Mouse (Mus musculus) hindbrain, embryonic 12.5 days (tissue): ENCODE data around the gene Spem2. TPM values are rescaled to one million over a fixed set of nuclear protein-coding genes. Genes with fewer than 3 reads are reported as not detected.

ENCODE experiments used
- ATAC-seq: fragments of 200-750 bp; cut with Nextera tagmentation; 2 replicates; pipeline ENCODE4 v1.8.0; 2017; ENCODE audit warnings: moderate TSS enrichment; ENCODE audit not compliant: low FRiP score
- H3K27ac ChIP-seq: fragments of 300-500 bp; sonication (generic); 2 replicates; pipeline ENCODE4 v1.5.1; 2016; ENCODE audit warnings: mild to moderate bottlenecking
- H3K27me3 ChIP-seq: fragments of 300-500 bp; sonication (generic); 2 replicates; pipeline ENCODE4 v1.6.1; 2016; ENCODE audit warnings: mild to moderate bottlenecking
- H3K36me3 ChIP-seq: fragments of 300-500 bp; sonication (generic); 2 replicates; pipeline ENCODE4 v1.6.1; 2016; ENCODE audit warnings: mild to moderate bottlenecking
- H3K4me1 ChIP-seq: fragments of 300-500 bp; sonication (generic); 2 replicates; pipeline ENCODE4 v1.6.1; 2016
- H3K4me2 ChIP-seq: fragments of 300-500 bp; sonication (generic); replicated peaks from 2 replicates; pipeline ENCODE4 v1.6.1; 2016; ENCODE audit warnings: mild to moderate bottlenecking
- H3K4me3 ChIP-seq: fragments of 300-500 bp; sonication (generic); 2 replicates; pipeline ENCODE4 v1.5.1; 2016; ENCODE audit warnings: mild to moderate bottlenecking
- H3K9ac ChIP-seq: fragments of 300-500 bp; sonication (generic); 2 replicates; pipeline ENCODE4 v1.6.1; 2016; ENCODE audit warnings: mild to moderate bottlenecking, moderate library complexity
- H3K9me3 ChIP-seq: fragments of 300-500 bp; sonication (generic); replicated peaks from 2 replicates; pipeline ENCODE4 v1.6.1; 2016; ENCODE audit warnings: mild to moderate bottlenecking
- WGBS: fragments of 180-500 bp; shearing (Covaris S2); methylation state at CpG from one replicate; pipeline ENCODE4 v1.1.7; 2016; 5-methylcytosine and 5-hydroxymethylcytosine counted together
- polyA plus RNA-seq: library from polyadenylated mRNA; unstranded; fragments of >200 nt; fragmentation: Nextera tagmentation; extraction: Ambion mirVana; gene quantifications from 2 replicates; pipeline ENCODE4 v1.2.1, GENCODE M21; 2016

Spem2 gene
- polyA plus RNA-seq, 1 experiment from 2014 or later: not detected

DNA sequence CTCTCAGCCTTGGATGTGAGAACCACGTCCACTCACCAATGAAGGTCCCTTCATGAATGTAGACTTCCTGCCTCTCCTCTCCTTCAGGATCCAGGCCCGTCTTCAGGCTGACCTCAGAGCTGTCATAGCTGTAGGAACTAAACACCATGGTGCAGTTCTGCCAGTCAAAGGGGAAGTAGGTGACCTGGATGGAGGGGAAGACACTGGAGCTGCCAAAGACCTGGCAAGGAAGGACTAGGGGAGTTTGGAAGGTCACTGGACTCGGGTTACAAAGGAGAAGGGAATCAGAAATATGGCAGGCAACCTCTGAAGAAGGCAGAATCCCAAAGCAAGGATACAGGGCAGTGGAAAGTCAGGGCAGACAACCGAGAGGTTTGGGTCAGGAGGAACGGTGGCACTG, 24.8 kb downstream of the Spem2 start:
- Histone ChIP-seq H3K36me3 (no peaks in the 10 kb centered on the region), H3K27me3 (peaks cover 44% of the 10 kb centered on the region), H3K4me2 (no peak overlapping the region), H3K27ac (no peak overlapping the region), H3K9ac (no peak overlapping the region), H3K4me3 (no peak overlapping the region), H3K4me1 (peaks cover 9% of the 10 kb centered on the region), H3K9me3 (no peaks in the 10 kb centered on the region)
- 70% methylated on average over 5 of the region's 5 CpGs for WGBS
- ATAC-seq: no peak

- Histone ChIP-seq H3K36me3 (no peaks in the 10 kb centered on the region), H3K4me1 (peaks cover 9% of the 10 kb centered on the region), H3K9me3 (no peaks in the 10 kb centered on the region), H3K4me2 (no peak overlapping the region), H3K27ac (no peak overlapping the region), H3K4me3 (no peak overlapping the region), H3K27me3 (peaks cover 27% of the 10 kb centered on the region), H3K9ac (no peak overlapping the region)
- 75% methylated on average over 5 of the region's 5 CpGs for WGBS
- ATAC-seq: no peak
These were observed 26.8 kb downstream of the Spem2 start for GRCm38 (mm10) chr11:69791420-69791819.

GRCm38 (mm10) chr11:69789431-69789830, 28.8 kb downstream of the Spem2 start:
- no peak overlapping the region for H3K27ac ChIP-seq

GRCm38 (mm10) chr11:69787306-69787705, 31.0 kb downstream of the Spem2 start:
- Histone ChIP-seq H3K36me3 (no peaks in the 10 kb centered on the region), H3K4me2 (no peak overlapping the region), H3K4me3 (no peak overlapping the region), H3K4me1 (no peaks in the 10 kb centered on the region), H3K9ac (no peak overlapping the region), H3K9me3 (no peaks in the 10 kb centered on the region), H3K27me3 (0 out of 2 replicates have a peak, but pooled peaks cover 5% of the 10 kb centered on the region), H3K27ac (no peak overlapping the region)
- ATAC-seq: no peak
- WGBS: 81% methylated on average over 5 of the region's 5 CpGs

More at GRCm38 (mm10) chr11:69789431-69789830, 28.8 kb downstream of the Spem2 start:
- Histone ChIP-seq H3K4me3 (no peak overlapping the region), H3K36me3 (no peaks in the 10 kb centered on the region), H3K9me3 (no peaks in the 10 kb centered on the region), H3K4me2 (no peak overlapping the region), H3K4me1 (no peaks in the 10 kb centered on the region), H3K9ac (no peak overlapping the region), H3K27me3 (peaks cover 19% of the 10 kb centered on the region; the same call in 1 of the 2 replicates)
- WGBS: 72% methylated on average over 5 of the region's 5 CpGs
- no peak for ATAC-seq

DNA sequence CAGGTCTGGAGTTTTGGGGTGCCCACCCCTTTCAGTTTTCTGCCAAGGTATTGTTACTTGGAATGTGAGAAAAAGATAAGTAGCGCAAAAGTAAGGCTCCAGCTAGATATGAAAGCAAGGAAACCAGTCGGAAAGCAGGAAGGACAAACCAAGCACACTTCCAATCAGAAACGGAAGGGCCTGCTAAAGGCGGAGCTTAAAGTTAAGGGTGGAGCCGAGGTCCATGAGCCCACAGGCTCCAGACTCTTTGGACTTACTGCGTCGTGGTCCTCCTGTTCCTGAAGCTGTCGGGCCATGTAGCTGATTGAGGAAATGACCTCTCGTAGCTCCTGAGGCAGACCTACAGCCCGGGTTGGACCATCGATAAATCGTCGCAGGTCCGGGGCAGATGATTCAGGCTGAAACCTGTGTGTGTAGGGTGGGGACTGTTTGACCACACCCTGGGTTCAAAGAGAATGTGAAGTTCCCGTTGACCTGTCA, 33.4 kb downstream of the Spem2 start:
- H3K9me3 ChIP-seq: no peaks in the 10 kb centered on the region
- H3K4me2 ChIP-seq: 0 out of 2 replicates have a peak overlapping the region, but pooled peaks have one; percentile 13
- no peak overlapping the region for H3K4me3 ChIP-seq
- ATAC-seq: no peak
- H3K27ac ChIP-seq: no peak overlapping the region
- H3K4me1 ChIP-seq: 0 out of 2 replicates have a peak, but pooled peaks cover 4% of the 10 kb centered on the region
- H3K9ac ChIP-seq: no peak overlapping the region
- 49% methylated on average over 15 of the region's 15 CpGs for WGBS
- H3K27me3 ChIP-seq: peaks cover 5% of the 10 kb centered on the region; the same call in 1 of the 2 replicates
- H3K36me3 ChIP-seq: no peaks in the 10 kb centered on the region

GRCm38 (mm10) chr11:69781828-69782227, 36.4 kb downstream of the Spem2 start:
- WGBS: 35% methylated on average over 4 of the region's 4 CpGs
- 0 out of 2 replicates have a peak, but pooled peaks cover 7% of the 10 kb centered on the region for H3K4me1 ChIP-seq
- no peaks in the 10 kb centered on the region for H3K9me3 ChIP-seq
- no peak overlapping the region for H3K4me2 ChIP-seq
- peaks cover 23% of the 10 kb centered on the region for H3K27me3 ChIP-seq
- ATAC-seq: no peak
- no peak overlapping the region for H3K9ac ChIP-seq
- H3K27ac ChIP-seq: no peak overlapping the region
- no peaks in the 10 kb centered on the region for H3K36me3 ChIP-seq
- no peak overlapping the region for H3K4me3 ChIP-seq

DNA sequence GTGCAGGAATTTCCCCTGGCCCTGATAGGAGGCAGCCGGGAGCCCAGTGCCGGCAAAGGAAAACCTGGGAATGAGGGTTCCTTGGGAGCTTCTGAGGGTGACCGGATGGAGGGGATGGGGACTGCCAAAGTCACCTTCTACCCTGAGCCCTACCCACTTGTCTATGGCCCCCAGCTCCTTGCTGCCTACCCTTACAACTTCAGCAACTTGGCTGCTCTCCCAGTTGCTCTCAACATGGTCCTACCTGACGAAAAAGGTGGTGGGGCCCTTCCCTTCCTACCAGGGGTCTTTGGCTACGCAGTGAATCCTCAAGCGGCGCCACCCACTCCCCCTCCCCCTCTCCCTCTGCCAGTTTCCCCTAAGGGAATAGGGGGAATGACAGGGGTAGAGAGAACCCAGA, 39.3 kb downstream of the Spem2 start:
- Histone ChIP-seq H3K27me3 (peaks cover 31% of the 10 kb centered on the region), H3K4me2 (no peak overlapping the region), H3K4me1 (peaks cover 10% of the 10 kb centered on the region; the same call in 1 of the 2 replicates), H3K9me3 (no peaks in the 10 kb centered on the region), H3K36me3 (peaks cover 11% of the 10 kb centered on the region; the same call in 1 of the 2 replicates), H3K9ac (no peak overlapping the region), H3K4me3 (no peak overlapping the region), H3K27ac (no peak overlapping the region)
- WGBS: 63% methylated on average over 7 of the region's 7 CpGs
- no peak for ATAC-seq

DNA sequence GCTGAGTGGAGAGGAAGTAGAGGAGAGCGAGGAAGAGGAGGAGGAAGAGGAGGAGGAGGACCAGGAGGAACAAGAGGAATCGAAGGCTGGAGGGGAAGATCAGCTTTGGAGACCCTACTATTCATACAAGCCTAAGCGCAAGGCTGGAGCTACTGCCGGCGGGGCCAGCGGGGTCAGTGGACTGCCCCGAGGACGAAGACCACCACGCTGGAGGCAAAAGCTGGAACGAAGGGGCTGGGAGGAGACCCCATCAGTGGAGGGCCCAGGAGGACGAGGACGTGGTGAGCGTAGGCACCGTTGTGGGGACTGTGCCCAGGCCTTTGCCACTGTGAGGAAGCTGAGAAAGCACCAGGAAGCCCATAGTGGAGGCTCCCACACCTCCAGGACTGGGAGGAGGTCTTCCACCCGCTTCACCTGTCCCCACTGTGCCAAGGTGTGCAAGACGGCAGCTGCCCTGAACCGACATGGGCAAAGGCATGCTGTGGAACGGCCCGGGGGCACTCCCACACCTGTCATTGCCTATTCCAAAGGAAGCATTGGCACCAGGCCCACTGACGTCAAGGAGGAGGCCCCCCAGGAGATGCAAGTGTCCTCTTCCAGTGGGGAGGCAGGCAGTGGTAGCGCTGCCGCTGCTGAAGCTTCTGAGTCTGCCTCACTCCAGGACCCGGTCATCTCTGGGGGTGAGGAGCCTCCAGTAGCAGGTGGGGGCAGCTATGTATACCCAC, 39.8 kb downstream of the Spem2 start:
- H3K4me2 ChIP-seq: no peak overlapping the region
- H3K36me3 ChIP-seq: peaks cover 11% of the 10 kb centered on the region; the same call in 1 of the 2 replicates
- H3K27ac ChIP-seq: no peak overlapping the region
- ATAC-seq: no peak
- no peak overlapping the region for H3K4me3 ChIP-seq
- no peaks in the 10 kb centered on the region for H3K9me3 ChIP-seq
- H3K9ac ChIP-seq: no peak overlapping the region
- WGBS: 71% methylated on average over 23 of the region's 23 CpGs
- H3K27me3 ChIP-seq: peaks cover 31% of the 10 kb centered on the region
- H3K4me1 ChIP-seq: peaks cover 10% of the 10 kb centered on the region; the same call in 1 of the 2 replicates

- peaks cover 11% of the 10 kb centered on the region; the same call in 1 of the 2 replicates for H3K36me3 ChIP-seq
- no peak overlapping the region for H3K27ac ChIP-seq
- no peak overlapping the region for H3K9ac ChIP-seq
- H3K4me3 ChIP-seq: no peak overlapping the region
- H3K27me3 ChIP-seq: peaks cover 31% of the 10 kb centered on the region
- no peaks in the 10 kb centered on the region for H3K9me3 ChIP-seq
- 63% methylated on average over 25 of the region's 26 CpGs for WGBS
- peaks cover 10% of the 10 kb centered on the region; the same call in 1 of the 2 replicates for H3K4me1 ChIP-seq
- no peak for ATAC-seq
- H3K4me2 ChIP-seq: no peak overlapping the region
These were observed 40.6 kb downstream of the Spem2 start for GRCm38 (mm10) chr11:69777504-69778257.

GRCm38 (mm10) chr11:69776488-69776887, 41.8 kb downstream of the Spem2 start:
- Histone ChIP-seq H3K36me3 (peaks cover 11% of the 10 kb centered on the region; the same call in 1 of the 2 replicates), H3K4me2 (no peak overlapping the region), H3K4me1 (peaks cover 7% of the 10 kb centered on the region; the same call in 1 of the 2 replicates), H3K27ac (no peak overlapping the region), H3K4me3 (no peak overlapping the region), H3K9ac (no peak overlapping the region), H3K27me3 (peaks cover 31% of the 10 kb centered on the region), H3K9me3 (no peaks in the 10 kb centered on the region)
- WGBS: 82% methylated on average over 20 of the region's 20 CpGs
- no peak for ATAC-seq

DNA sequence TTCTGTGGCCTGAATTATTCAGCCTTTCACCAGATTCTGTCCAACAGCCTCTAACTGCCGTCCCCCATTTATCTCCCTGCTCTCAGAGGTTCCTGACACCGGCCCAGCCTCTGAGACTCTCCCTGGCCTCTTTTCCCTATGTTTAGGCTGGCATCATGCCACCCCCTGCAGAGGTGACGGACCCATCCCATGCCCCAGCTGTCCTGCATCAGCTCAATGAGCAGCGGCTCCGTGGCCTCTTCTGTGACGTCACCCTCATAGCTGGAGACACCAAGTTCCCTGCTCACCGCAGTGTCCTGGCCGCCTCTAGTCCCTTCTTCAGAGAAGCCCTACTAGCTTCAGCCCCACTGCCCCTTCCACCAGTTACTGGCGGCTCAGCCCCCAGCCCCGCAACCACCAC, 42.5 kb downstream of the Spem2 start:
- 72% methylated on average over 10 of the region's 10 CpGs for WGBS
- Histone ChIP-seq H3K27me3 (peaks cover 29% of the 10 kb centered on the region), H3K36me3 (peaks cover 11% of the 10 kb centered on the region; the same call in 1 of the 2 replicates), H3K9ac (no peak overlapping the region), H3K4me2 (no peak overlapping the region), H3K4me1 (peaks cover 7% of the 10 kb centered on the region; the same call in 1 of the 2 replicates), H3K27ac (no peak overlapping the region), H3K9me3 (no peaks in the 10 kb centered on the region), H3K4me3 (no peak overlapping the region)
- no peak for ATAC-seq

DNA sequence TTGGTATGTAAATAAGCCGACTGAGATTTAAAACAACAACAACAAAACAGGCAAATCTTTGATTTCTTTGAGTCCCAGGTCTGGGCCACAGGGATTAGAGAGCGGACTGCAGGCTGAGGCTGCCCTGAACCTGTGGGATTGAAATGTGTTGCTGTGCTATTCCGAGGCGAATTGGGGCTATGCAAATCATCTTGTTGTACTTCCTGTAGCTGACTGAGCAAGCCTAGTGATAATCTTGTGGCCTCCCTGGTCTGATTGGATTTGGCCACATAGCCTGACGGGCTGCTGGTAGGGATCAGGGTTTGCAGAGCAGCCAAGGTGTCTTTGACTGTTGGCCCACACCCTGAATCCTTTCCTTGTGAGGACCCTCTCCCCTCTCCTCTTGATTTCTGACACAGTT, 43.3 kb downstream of the Spem2 start:
- Histone ChIP-seq H3K9me3 (no peaks in the 10 kb centered on the region), H3K9ac (no peak overlapping the region), H3K4me1 (peaks cover 7% of the 10 kb centered on the region; the same call in 1 of the 2 replicates), H3K36me3 (peaks cover 11% of the 10 kb centered on the region; the same call in 1 of the 2 replicates), H3K4me3 (no peak overlapping the region), H3K4me2 (no peak overlapping the region), H3K27ac (no peak overlapping the region), H3K27me3 (peaks cover 25% of the 10 kb centered on the region)
- ATAC-seq: no peak
- WGBS: 60% methylated on average over 5 of the region's 5 CpGs
